Mouse (Mus musculus): ENCODE results near the gene Tspan7.

DNA sequence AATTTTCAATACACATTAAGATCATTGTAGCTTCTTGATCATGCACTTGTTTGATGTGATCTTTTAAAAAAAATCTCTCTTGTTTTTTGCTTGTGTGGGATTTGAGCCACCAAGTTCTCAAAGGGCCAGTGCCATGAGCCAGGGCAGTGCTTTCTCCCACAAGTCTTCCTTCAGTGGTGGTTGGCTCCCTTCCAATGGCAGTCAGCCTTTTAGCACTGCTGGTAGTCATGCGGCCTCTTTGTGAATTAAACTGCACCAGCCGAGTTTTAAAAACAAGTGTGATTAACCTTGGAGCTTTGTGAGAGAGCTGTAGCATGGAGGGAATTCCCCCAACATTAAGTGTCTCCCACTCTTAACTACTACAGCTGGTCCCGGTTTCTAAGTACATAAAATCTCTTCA, 89.6 kb downstream of the Tspan7 start:
- TF ChIP-seq POLR2A (IDR thresholded peaks at IDR 0.05; ENCODE audit: low read depth, low read length) (no peak), CTCF (IDR thresholded peaks at IDR 0.05; ENCODE audit: extremely low read depth, insufficient read depth, insufficient read length, insufficient replicate concordance) (no peak)
